Mouse (Mus musculus) B cell, adult 2 months (primary cell): ENCODE results near the gene Calcoco2.

ENCODE experiments used
- DNase-seq, 2 experiments: peaks; one replicate each; pipeline ENCODE4 v3.0.0; 2022

The Calcoco2 gene

DNA sequence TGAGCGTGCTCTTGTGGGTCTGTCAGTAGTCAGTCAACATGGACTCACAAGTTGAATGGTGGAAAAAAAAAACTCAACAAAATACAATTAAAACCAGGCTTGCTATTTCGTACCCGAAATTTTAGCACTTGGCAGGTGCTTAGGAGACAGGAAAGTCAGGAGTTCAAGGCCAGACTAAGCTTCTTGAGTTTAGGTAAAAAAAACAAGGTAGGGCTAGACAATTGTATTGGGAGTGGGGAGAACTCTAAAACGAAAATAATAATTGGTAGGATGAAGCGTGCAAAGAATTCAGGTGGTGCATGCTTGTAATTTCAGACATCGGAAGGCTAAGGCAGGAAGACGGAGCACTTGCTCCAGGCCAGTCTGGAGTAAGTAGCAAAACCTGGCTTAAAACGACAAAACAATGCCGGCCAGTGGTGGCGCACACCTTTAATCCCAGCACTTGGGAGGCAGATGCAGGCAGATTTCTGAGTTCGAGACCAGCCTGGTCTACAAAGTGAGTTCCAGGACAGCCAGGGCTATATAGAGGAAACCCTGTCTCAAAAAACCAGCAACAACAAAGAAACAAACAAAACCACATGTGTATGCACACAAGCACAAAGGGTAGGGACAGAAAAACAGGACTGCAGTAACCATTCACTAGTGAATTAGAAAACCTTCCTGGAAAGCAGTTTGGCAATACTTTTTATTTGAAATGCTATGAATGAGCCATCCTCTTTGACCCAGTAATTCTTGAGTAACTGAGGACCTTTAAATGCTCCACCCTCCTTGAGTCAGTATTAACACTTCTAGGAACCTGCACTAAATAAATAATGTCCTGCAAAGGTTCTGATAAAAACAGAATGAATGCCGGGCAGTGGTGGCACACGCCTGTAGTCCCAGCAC lies 35.3 kb downstream of the Calcoco2 start:
- no peak for DNase-seq

DNA sequence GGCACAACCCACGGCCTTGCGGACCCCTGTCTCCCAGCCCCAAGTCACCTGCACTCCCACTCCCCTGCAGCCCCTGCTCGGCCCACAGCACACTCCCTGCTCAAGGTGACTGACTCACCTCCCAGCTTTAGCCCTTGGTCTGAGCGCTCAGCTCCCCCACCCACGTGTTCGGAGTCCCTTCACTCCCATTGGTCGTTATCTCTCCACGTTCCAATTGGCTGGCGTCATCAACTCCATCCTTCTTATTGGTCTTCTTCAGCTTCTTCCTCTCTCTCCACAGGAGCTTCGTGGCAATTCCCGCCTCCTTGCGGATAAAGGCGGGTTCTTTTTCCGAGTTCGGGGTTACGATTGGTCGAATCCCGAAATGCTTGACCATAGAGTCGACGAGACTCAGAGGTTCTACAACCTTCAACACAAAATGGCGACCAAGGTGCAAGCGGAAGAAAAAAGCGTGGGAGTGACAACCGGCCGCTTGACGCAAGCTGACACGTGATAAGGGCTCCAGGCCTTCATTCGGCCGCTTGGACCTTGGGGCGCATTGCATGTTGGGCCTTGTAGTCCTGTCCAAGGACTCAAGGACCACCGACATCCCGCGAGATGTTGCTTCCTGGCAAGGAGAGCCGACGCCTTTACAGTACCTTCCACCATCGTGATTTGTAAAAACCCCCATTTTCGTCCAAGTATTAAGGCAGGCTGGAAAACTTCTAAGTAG lies 36.1 kb downstream of the Calcoco2 start, which contains the start of gene Atp5g1:
Gene Atp5g1, minus strand, starts transcription at position 162 of the 712 bp plus-strand sequence.
- DNase-seq = peak; percentile 93 to 96

DNA sequence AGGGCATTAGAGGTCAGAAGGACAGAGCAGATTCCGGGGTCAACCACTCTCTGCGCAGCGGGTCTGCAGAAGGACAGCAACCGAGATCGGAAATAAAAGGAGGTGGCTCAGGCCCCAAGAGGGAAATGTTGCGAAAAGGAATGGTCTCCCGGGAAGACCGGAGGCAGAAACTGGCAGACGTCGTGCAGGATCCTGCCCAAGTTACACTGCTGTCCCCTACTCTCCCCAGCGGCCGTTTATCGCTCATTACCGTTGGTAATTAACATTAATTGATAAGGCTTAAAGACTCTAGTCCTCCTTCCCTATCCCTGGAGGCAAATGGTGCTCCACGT lies 36.6 kb downstream of the Calcoco2 start:
- DNase-seq = no peak

DNA sequence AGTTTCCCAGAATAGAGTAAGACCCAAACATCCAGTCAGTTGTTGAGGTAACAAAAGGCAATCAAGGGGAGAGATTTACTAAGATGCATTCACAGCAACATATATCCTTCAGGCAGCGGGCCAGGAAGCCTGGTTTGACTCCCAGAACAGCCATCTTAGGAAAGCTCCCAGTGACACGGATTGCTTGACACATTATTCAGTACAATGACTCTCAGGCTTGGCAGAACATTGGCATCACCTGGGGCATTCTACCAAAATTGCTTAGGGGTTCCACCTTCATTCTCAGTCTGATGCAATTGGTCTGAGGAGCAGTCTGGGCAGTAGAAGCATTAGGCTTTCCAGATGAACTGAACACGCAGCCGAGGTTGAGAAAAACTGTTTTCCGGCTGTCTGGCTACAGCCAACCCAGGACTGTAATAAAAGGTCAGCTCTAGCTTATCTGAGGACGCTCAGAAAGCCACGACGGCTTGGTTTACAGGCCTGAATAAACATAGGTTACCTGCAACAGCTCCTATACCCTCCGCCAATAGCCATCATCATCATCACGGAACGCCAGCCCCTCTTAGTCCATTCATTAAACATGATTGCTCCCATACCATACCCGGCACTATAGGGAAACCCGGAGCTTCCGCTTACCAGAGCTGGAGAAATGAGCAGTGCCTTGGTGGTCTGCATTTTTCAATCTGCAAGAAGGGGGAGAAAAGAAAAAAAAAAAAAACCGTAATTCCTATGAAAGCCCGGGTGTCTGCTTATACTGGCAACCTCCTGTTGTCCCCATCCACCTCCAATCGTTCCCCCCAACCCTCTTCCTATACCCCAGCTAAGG lies 37.2 kb downstream of the Calcoco2 start:
- no peak for DNase-seq

DNA sequence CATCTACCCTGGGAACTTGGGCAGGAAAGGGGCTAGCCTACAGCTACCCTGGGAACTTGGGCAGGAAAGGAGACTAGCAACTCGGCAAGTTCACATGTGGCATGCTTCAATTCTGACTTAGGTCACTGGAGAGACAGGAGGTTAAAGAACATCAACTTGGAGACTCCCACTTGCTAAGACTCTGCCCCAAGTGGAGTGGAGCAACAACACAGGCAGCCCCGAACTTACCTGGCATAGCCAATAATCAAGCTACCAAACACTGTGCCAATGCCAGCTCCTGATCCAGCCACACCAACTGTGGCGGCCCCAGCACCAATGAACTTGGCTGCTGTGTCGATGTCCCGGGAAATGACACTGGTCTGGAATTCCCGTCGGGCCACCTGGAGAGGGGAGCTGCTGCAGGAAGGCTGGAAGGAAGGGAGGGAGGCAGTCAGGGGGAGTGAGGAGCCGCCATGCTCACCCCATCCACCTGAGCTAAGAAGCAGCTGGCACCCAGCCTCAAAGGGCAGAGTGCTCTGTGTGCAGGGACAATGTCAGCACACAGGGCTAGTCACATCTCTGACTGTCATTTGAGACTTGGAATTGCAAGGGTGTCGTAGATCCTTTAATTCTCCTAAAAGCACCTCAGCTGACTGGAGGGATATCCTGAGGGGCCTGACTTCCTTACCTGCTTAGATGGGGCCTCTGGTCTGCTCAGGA lies 38.3 kb downstream of the Calcoco2 start:
- DNase-seq = no peak

DNA sequence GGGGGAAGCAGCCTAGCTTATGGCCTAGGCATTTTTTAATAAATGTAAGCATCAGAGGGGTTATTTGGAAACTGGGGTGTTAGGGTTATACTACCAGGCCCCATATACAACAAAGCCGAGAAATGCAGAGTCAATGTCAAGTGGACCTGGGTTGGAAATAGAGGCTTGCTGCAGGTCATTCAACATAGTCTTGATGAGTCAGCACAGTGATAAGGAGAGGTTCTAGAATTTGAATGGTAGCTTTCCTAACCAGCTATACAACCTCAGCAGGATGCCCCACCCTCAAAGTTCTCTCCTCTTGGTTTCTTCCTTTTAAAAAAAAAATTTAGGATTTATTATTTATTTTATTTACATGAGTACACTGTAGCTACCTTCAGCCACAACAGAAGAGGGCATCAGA lies 40.8 kb downstream of the Calcoco2 start:
- DNase-seq = no peak

DNA sequence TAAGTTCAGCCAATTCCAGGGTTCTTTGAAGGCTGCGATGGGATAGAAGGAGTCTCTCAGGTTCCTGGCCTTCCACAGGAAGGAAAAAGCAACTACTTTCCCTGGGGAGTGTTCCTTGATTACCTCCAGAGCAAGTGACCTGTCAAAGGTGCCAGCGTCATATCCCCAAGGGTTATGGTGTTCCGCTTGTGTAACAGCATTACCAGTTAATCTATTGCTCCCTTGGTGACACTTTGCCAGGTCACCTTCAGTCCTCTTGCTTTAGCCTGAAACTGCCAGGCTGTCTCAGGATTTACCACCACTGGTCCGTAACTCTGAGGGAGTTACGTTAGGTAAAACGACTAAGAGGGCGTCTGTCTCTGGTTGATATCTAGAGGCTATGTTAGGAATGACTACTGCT lies 41.4 kb downstream of the Calcoco2 start:
- DNase-seq = no peak

DNA sequence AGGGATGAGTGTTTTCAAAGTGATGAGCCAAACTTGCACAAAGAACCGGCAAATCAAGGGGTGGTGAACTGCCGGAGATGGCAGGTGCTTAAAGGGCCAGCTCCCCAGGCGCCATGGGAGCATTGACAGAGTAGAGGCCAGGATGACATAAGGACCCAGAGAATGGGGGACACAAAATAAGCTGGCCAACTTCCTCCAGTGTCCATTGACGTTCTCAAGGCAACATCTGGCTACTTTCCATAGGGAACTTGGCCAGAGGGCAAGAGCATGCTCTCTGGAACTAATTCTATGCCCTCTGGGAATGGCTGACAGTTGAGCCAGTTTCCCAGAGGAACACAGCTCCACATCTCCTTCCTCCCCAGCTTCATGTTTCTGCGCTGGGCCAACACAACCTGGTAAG lies 43.5 kb downstream of the Calcoco2 start:
- no peak for DNase-seq

DNA sequence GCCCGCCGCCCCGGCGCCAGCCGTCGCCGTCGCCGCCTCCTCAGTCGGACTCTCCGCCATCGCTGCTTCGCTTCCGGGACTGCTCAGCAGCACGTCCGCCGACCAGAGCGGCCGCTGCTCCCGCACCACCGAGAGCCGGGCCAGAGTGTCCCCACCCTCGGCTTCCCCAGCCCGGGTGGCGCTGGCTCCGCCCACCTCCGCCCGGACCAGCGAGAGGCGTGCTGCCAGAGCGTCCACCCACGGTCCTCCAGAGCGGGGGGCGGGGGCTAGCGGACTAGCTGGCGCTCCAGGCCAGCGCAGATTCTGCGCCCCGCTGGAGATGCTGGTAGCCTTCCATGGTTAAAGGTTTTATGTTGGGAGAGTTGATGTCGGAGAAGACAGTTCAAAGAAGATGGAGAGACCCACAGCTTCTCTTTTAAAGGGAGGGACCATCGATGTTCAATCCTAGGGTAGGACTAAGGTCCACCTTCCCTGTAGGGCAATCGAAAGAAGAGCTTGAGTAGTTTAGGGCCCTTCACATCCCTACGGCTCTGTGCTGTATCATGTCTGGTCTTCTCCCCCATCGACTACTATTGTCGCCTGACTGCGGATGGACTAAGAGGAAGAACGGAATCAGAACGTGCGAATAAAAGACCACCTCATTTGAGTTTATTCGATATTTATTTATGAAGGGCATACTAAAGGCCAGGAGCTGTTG lies 46.4 kb downstream of the Calcoco2 start, which contains the start of gene Ube2z:
Gene Ube2z, minus strand, starts transcription at position 174 of the 697 bp plus-strand sequence.
- peak; percentile 98 for DNase-seq

DNA sequence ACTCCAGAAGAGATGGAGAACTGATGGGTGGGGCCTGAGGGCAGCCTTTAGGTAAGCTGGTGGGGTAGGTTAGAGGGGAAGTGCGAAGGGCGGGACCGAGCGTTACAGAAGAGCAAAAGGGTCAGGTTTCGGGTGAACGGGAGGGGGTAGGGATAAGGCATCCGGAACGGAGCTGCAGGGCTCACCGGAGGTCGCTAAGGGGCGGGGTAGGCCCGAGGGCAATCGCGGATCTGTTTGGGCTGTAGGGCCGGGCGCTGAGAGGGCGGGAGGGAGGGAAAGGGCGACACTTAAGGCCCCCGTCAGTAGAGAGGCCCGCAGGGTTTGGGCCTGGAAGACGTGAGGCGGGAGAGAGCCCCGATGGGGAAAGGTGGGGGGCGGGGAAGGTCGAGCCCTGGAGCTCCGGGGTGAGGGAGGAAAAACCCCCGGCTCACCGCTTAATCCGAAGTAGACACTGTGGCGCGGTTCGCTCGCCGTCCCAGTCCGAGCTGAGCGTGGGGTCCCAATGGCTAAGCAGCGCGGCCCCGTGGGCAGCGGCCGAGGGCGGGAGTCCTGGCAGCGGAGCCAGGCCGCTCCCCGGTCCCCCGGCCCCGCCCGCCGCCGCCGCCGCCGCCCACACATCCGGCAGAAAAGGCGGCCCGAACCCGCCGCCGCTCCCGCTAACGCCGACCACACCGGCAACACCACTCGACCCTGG lies 47.1 kb downstream of the Calcoco2 start:
- DNase-seq = peak; percentile 53 to 55

DNA sequence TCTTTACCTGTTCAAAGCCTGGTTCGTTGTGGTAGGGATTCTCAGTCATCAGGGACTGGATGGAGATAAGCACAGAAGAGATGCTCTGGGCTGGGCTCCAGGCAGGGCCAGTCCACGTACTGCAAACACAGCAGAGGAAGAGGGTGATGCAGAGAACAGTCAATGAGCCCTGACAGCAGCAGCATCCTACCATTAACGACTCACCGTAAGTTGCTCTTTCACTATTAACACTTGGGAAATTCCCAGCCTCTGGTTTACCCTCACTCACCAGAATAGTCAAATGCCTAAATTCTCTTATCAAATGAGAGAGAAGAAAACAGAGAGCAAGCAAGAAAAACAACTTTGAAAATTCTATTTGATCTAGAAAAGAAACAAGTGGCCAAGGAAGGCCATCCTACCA lies 53.5 kb downstream of the Calcoco2 start:
- DNase-seq = no peak

DNA sequence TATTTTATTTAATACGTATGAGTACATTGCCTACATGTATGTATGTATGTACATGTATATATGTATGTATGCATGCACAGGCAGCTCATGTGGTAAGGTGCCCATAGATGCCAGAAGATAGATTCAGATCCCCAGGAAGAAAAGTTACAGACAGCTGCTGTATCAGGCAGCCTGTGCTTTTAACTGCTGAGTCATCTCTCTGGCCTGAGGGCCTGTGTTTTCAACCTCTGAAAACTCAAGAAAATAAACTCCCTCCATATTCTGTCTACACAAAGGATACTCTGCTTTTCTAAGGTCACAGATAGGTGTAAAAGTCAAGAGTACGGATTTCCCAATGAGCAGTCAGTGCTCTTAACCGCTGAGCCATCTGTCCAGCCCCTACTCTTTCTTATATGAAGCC lies 60.9 kb downstream of the Calcoco2 start:
- no peak for DNase-seq

DNA sequence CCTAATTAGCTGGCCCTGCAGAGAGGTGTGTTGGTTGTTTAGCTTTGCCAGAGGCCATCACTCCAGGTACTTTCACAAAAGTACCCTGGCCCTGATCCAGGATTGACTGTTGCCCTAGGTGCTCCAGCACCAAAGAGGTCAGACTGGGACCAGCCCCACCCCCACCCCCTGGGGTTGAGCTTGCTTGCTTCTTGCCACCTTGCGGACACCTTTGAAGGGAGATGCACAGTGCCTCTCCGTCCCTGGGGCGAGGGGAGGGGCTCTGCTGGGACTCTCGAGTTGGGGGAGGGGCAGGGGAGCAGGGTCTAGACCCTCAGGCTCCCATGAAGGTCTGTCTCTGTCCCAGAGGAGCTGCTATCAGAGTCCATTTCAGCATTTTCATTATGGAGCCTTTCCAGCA lies 61.8 kb downstream of the Calcoco2 start:
- DNase-seq = no peak
